Mouse (Mus musculus) intestine, postnatal 0 days (tissue): ENCODE results near the gene Csnk1g1. TPM values are rescaled to one million over a fixed set of nuclear protein-coding genes. Genes with fewer than 3 reads are reported as not detected.

Source experiments
- ATAC-seq: fragments of 200-750 bp; cut with Nextera tagmentation; 2 replicates; pipeline ENCODE4 v1.8.0; 2017; ENCODE audit warnings: mild to moderate bottlenecking, moderate TSS enrichment, moderate library complexity
- H3K27ac ChIP-seq: fragments of 300-500 bp; sonication (generic); 2 replicates; pipeline ENCODE4 v1.5.1; 2014; ENCODE audit warnings: mild to moderate bottlenecking, low read depth, low read length, moderate library complexity
- H3K27me3 ChIP-seq: fragments of 300-500 bp; sonication (generic); replicated peaks from 2 replicates; pipeline ENCODE4 v1.6.1; 2014; ENCODE audit warnings: low read length, mixed read lengths; ENCODE audit not compliant: control insufficient read depth, insufficient read depth
- H3K36me3 ChIP-seq: fragments of 300-500 bp; sonication (generic); 2 replicates; pipeline ENCODE4 v1.6.1; 2014; ENCODE audit warnings: mild to moderate bottlenecking, moderate library complexity; ENCODE audit not compliant: control insufficient read depth, insufficient read depth
- H3K4me1 ChIP-seq: fragments of 300-500 bp; sonication (generic); replicated peaks from 2 replicates; pipeline ENCODE4 v1.6.1; 2014; ENCODE audit warnings: antibody characterized with exemption, low read length, mixed read lengths; ENCODE audit not compliant: control insufficient read depth, insufficient read depth
- H3K4me2 ChIP-seq: fragments of 300-500 bp; sonication (generic); replicated peaks from 2 replicates; pipeline ENCODE4 v1.6.1; 2014; ENCODE audit warnings: low read depth, mild to moderate bottlenecking, moderate library complexity
- H3K4me3 ChIP-seq: fragments of 300-500 bp; sonication (generic); 2 replicates; pipeline ENCODE4 v1.5.1; 2014; ENCODE audit warnings: low read depth, low read length
- H3K9ac ChIP-seq: fragments of 300-500 bp; sonication (generic); 2 replicates; pipeline ENCODE4 v1.6.1; 2014; ENCODE audit warnings: mild to moderate bottlenecking, low read depth, low read length
- H3K9me3 ChIP-seq: fragments of 300-500 bp; sonication (generic); 2 replicates; pipeline ENCODE4 v1.6.1; 2016; ENCODE audit warnings: mixed run types; ENCODE audit not compliant: control insufficient read depth
- CTCF ChIP-seq: sonication (generic); IDR thresholded peaks from 2 replicates; pipeline ENCODE4 v1.5.1; 2016; ENCODE audit warnings: low read depth, mild to moderate bottlenecking, control low read depth, antibody characterized with exemption, moderate library complexity
- WGBS: fragments of 180-500 bp; shearing (Covaris S2); extraction: QIAGEN DNeasy Blood & Tissue Kit; methylation state at CpG from one replicate; pipeline ENCODE4 v1.1.7; 2014; 5-methylcytosine and 5-hydroxymethylcytosine counted together
- polyA plus RNA-seq: library from polyadenylated mRNA; unstranded; fragments of >200 nt; fragmentation: Nextera tagmentation; extraction: Ambion mirVana; gene quantifications from 2 replicates; pipeline ENCODE4 v1.2.1, GENCODE M21; 2015

Gene Csnk1g1
- polyA plus RNA-seq, 1 experiment from 2014 or later: 5.7 TPM

DNA sequence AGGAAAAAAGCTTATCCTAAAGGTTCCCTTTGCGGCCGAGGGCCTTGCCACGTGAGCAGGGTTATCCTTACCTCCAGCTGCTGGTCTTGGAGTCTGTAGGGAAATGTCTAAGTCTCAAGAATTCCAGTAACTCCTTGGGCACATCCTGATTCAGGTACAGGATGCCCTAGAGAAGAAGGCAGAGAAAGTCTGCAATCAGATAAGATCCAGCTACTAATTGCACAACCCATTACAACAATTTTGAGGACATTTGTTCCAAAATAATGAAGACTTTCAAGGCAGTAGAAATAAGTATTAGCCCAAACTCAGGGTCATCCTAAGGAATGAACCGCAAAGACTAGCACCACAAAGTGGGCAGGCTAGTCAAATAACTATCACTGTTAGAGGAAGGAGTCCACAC, 159.3 kb downstream of the Csnk1g1 start:
- H3K36me3 ChIP-seq: peaks cover 37% of the 10 kb centered on the region
- 0 out of 2 replicates have a peak, but pooled peaks cover 8% of the 10 kb centered on the region for H3K4me1 ChIP-seq
- H3K4me3 ChIP-seq: no peak overlapping the region
- ATAC-seq: no peak
- H3K9me3 ChIP-seq: no peaks in the 10 kb centered on the region
- 78% methylated on average over 4 of the region's 4 CpGs for WGBS
- H3K27ac ChIP-seq: no peak overlapping the region
- H3K9ac ChIP-seq: no peak overlapping the region
- TF ChIP-seq CTCF: no peak
- H3K27me3 ChIP-seq: peaks cover 11% of the 10 kb centered on the region; the same call in 1 of the 2 replicates
- no peak overlapping the region for H3K4me2 ChIP-seq

DNA sequence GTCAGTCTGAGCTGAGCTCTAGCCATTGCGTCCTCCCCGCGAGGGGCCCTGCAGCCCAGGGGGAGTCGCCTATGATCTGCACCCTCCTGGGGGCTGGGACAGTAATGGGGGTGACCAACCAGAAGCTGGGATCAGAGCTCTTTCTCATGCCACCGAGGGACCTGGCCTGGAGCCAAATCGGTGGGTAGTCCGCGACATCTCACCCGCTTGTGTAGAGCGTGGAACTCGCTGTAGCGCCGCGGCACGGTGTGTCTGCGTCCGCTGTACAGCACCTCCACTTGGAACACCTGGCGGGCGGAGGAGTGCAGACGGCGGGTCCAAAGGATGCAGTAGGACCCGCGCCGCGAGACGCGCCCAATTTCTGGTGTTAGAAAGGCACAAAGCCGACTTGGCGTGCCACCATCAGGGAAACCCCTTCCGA, 160.3 kb downstream of the Csnk1g1 start:
- peak; percentile 34 for ATAC-seq
- Histone ChIP-seq H3K4me2 (peak overlapping the region; percentile 96), H3K4me1 (0 out of 2 replicates have a peak, but pooled peaks cover 8% of the 10 kb centered on the region), H3K27ac (no peak overlapping the region), H3K4me3 (peak overlapping the region; percentile 58), H3K9me3 (no peaks in the 10 kb centered on the region), H3K27me3 (peaks cover 11% of the 10 kb centered on the region; the same call in 1 of the 2 replicates), H3K36me3 (peaks cover 29% of the 10 kb centered on the region), H3K9ac (peak overlapping the region; percentile 42; the same call in 1 of the 2 replicates)
- WGBS: 1% methylated on average over 30 of the region's 30 CpGs
- TF ChIP-seq CTCF: 0 out of 2 replicates have a peak, but pooled peaks have one; percentile 6

GRCm38 (mm10) chr9:66069583-66069982, 160.9 kb downstream of the Csnk1g1 start, which contains the start of gene Snx22:
Gene Snx22, minus strand, starts transcription at chr9:66069719.
- H3K9ac ChIP-seq: peak within 1 kb of the TSS; percentile 42
- H3K9me3 ChIP-seq: no peaks in the 10 kb centered on the region
- peak within 1 kb of the TSS; percentile 58 for H3K4me3 ChIP-seq
- peaks cover 11% of the 10 kb centered on the region; the same call in 1 of the 2 replicates for H3K27me3 ChIP-seq
- peaks cover 23% of the 10 kb centered on the region for H3K36me3 ChIP-seq
- no peak for TF ChIP-seq CTCF
- H3K4me2 ChIP-seq: peak within 1 kb of the TSS; percentile 96
- under 1% methylated on average over 22 of the region's 22 CpGs for WGBS
- H3K4me1 ChIP-seq: 0 out of 2 replicates have a peak, but pooled peaks cover 8% of the 10 kb centered on the region
- peak; percentile 82 for ATAC-seq
- no peak within 1 kb of the TSS for H3K27ac ChIP-seq

DNA sequence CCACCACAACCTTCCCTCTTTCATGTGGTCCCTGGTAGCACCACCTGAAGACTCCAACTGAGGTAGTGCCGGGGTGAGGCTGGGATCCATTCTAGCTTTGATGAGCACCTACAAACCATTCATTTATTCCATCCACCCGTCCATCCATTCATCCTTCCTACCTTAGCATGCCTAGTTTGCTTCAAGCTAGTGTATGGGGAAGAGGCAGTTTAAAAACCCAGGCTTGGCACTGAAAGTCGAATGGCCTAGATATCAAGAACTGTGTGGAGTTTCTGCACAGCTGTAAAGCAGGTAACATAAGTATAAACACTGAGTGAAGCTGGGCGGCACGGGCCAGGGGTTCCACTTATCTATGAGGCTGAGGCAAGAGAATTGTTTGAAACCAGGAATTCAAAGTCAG, 161.4 kb downstream of the Csnk1g1 start:
- no peak overlapping the region for H3K27ac ChIP-seq
- WGBS: 83% methylated on average over 5 of the region's 5 CpGs
- 0 out of 2 replicates have a peak, but pooled peaks have one; percentile 1 for ATAC-seq
- peaks cover 21% of the 10 kb centered on the region for H3K36me3 ChIP-seq
- H3K4me1 ChIP-seq: 0 out of 2 replicates have a peak, but pooled peaks cover 8% of the 10 kb centered on the region
- no peak for TF ChIP-seq CTCF
- H3K9me3 ChIP-seq: no peaks in the 10 kb centered on the region
- H3K4me3 ChIP-seq: no peak overlapping the region
- no peak overlapping the region for H3K4me2 ChIP-seq
- H3K27me3 ChIP-seq: peaks cover 11% of the 10 kb centered on the region; the same call in 1 of the 2 replicates
- no peak overlapping the region for H3K9ac ChIP-seq

GRCm38 (mm10) chr9:66072754-66073153, 164.0 kb downstream of the Csnk1g1 start:
- Histone ChIP-seq H3K4me3 (no peak overlapping the region), H3K27me3 (peaks cover 11% of the 10 kb centered on the region; the same call in 1 of the 2 replicates), H3K9me3 (no peaks in the 10 kb centered on the region), H3K9ac (no peak overlapping the region), H3K36me3 (no peaks in the 10 kb centered on the region), H3K27ac (no peak overlapping the region), H3K4me2 (no peak overlapping the region), H3K4me1 (0 out of 2 replicates have a peak, but pooled peaks cover 8% of the 10 kb centered on the region)
- TF ChIP-seq CTCF: no peak
- ATAC-seq: no peak
- WGBS: 84% methylated on average over 7 of the region's 7 CpGs

GRCm38 (mm10) chr9:66078072-66078471, 169.3 kb downstream of the Csnk1g1 start:
- no peaks in the 10 kb centered on the region for H3K27me3 ChIP-seq

More at GRCm38 (mm10) chr9:66078072-66078471, 169.3 kb downstream of the Csnk1g1 start:
- Histone ChIP-seq H3K27ac (no peak overlapping the region), H3K9me3 (no peaks in the 10 kb centered on the region), H3K36me3 (no peaks in the 10 kb centered on the region), H3K4me2 (peak overlapping the region; percentile 37), H3K4me3 (no peak overlapping the region), H3K9ac (no peak overlapping the region), H3K4me1 (0 out of 2 replicates have a peak, but pooled peaks cover 2% of the 10 kb centered on the region)
- TF ChIP-seq CTCF: no peak
- ATAC-seq: no peak
- WGBS: 68% methylated on average over 3 of the region's 3 CpGs
